Mouse (Mus musculus) hindbrain, embryonic 15.5 days (tissue): ENCODE measurements around the gene Diaph3. TPM values are rescaled to one million over a fixed set of nuclear protein-coding genes. Genes with fewer than 3 reads are reported as not detected.
"Not testable (repeated sequence)": the region's sequence is repeated elsewhere in the genome, so short reads cannot be mapped to it uniquely, and the experiment has no call there.

ENCODE experiments used
- ATAC-seq: fragments of 200-750 bp; cut with Nextera tagmentation; 2 replicates; pipeline ENCODE4 v1.8.0; 2017; ENCODE audit warnings: low read depth, moderate number of reproducible peaks, moderate TSS enrichment; ENCODE audit not compliant: low FRiP score
- H3K27ac ChIP-seq: fragments of 300-500 bp; sonication (generic); replicated peaks from 2 replicates; pipeline ENCODE4 v1.5.1; 2015; ENCODE audit warnings: mild to moderate bottlenecking, inconsistent platforms
- H3K27me3 ChIP-seq: fragments of 300-500 bp; sonication (generic); 2 replicates; pipeline ENCODE4 v1.6.1; 2015; ENCODE audit warnings: control low read depth, inconsistent platforms
- H3K36me3 ChIP-seq: fragments of 300-500 bp; sonication (generic); 2 replicates; pipeline ENCODE4 v1.6.1; 2015; ENCODE audit warnings: control low read depth, inconsistent platforms
- H3K4me1 ChIP-seq: fragments of 300-500 bp; sonication (generic); replicated peaks from 2 replicates; pipeline ENCODE4 v1.6.1; 2015; ENCODE audit warnings: control low read depth, inconsistent platforms
- H3K4me2 ChIP-seq: fragments of 300-500 bp; sonication (generic); 2 replicates; pipeline ENCODE4 v1.6.1; 2015; ENCODE audit warnings: moderate library complexity, mild to moderate bottlenecking, inconsistent platforms
- H3K4me3 ChIP-seq: fragments of 300-500 bp; sonication (generic); 2 replicates; pipeline ENCODE4 v1.5.1; 2015; ENCODE audit warnings: mild to moderate bottlenecking, inconsistent platforms
- H3K9ac ChIP-seq: fragments of 300-500 bp; sonication (generic); 2 replicates; pipeline ENCODE4 v1.6.1; 2015; ENCODE audit warnings: inconsistent platforms
- H3K9me3 ChIP-seq: fragments of 300-500 bp; sonication (generic); 2 replicates; pipeline ENCODE4 v1.6.1; 2016; ENCODE audit warnings: control low read depth, inconsistent platforms
- WGBS: fragments of 180-500 bp; shearing (Covaris S2); methylation state at CpG from one replicate; pipeline ENCODE4 v1.1.7; 2015; 5-methylcytosine and 5-hydroxymethylcytosine counted together
- polyA plus RNA-seq: library from polyadenylated mRNA; unstranded; fragments of >200 nt; fragmentation: Nextera tagmentation; extraction: Ambion mirVana; gene quantifications from 2 replicates; pipeline ENCODE4 v1.2.1, GENCODE M21; 2015

Diaph3 gene
- polyA plus RNA-seq, 1 experiment from 2014 or later, result 3.7 TPM

GRCm38 (mm10) chr14:87123091-87123490 lies 17.9 kb downstream of the Diaph3 start:
- H3K4me1 ChIP-seq, result no peaks in the 10 kb centered on the region
- ATAC-seq, result no peak
- 92% methylated on average over 15 of the region's 15 CpGs for WGBS
- H3K4me3 ChIP-seq, result no peak overlapping the region
- H3K27me3 ChIP-seq, result no peaks in the 10 kb centered on the region
- H3K9ac ChIP-seq, result no peak overlapping the region
- H3K36me3 ChIP-seq, result no peaks in the 10 kb centered on the region
- no peak overlapping the region for H3K27ac ChIP-seq
- no peak overlapping the region for H3K4me2 ChIP-seq
- H3K9me3 ChIP-seq, result no peaks in the 10 kb centered on the region

GRCm38 (mm10) chr14:87121868-87122267 lies 19.2 kb downstream of the Diaph3 start:
- H3K27me3 ChIP-seq, result no peaks in the 10 kb centered on the region
- ATAC-seq, result no peak
- no peaks in the 10 kb centered on the region for H3K9me3 ChIP-seq
- H3K36me3 ChIP-seq, result no peaks in the 10 kb centered on the region
- WGBS, result 75% methylated on average over 6 of the region's 6 CpGs
- H3K4me2 ChIP-seq, result no peak overlapping the region
- no peaks in the 10 kb centered on the region for H3K4me1 ChIP-seq
- H3K9ac ChIP-seq, result no peak overlapping the region
- H3K27ac ChIP-seq, result no peak overlapping the region
- H3K4me3 ChIP-seq, result no peak overlapping the region

GRCm38 (mm10) chr14:87110634-87111033 lies 30.4 kb downstream of the Diaph3 start:
- Histone ChIP-seq H3K27ac (no peak overlapping the region), H3K9ac (no peak overlapping the region), H3K4me3 (no peak overlapping the region), H3K9me3 (no peaks in the 10 kb centered on the region), H3K36me3 (no peaks in the 10 kb centered on the region), H3K4me2 (no peak overlapping the region), H3K4me1 (no peaks in the 10 kb centered on the region), H3K27me3 (no peaks in the 10 kb centered on the region)
- ATAC-seq, result no peak
- 29% methylated on average over 2 of the region's 2 CpGs for WGBS

- H3K27ac ChIP-seq, result no peak overlapping the region
- 100% methylated on average over 1 of the region's 1 CpGs for WGBS
- no peaks in the 10 kb centered on the region for H3K9me3 ChIP-seq
- no peak overlapping the region for H3K4me3 ChIP-seq
- H3K4me1 ChIP-seq, result no peaks in the 10 kb centered on the region
- no peak overlapping the region for H3K4me2 ChIP-seq
- no peak overlapping the region for H3K9ac ChIP-seq
- no peak for ATAC-seq
- H3K27me3 ChIP-seq, result no peaks in the 10 kb centered on the region
- H3K36me3 ChIP-seq, result no peaks in the 10 kb centered on the region
These were observed 41.5 kb downstream of the Diaph3 start for GRCm38 (mm10) chr14:87099380-87100088.

- H3K27me3 ChIP-seq, result no peaks in the 10 kb centered on the region
- WGBS, result 80% methylated on average over 2 of the region's 2 CpGs
- no peak for ATAC-seq
- no peak overlapping the region for H3K27ac ChIP-seq
- no peaks in the 10 kb centered on the region for H3K36me3 ChIP-seq
- no peaks in the 10 kb centered on the region for H3K4me1 ChIP-seq
- H3K9me3 ChIP-seq, result no peaks in the 10 kb centered on the region
- H3K9ac ChIP-seq, result no peak overlapping the region
- no peak overlapping the region for H3K4me2 ChIP-seq
- H3K4me3 ChIP-seq, result no peak overlapping the region
These were observed 42.9 kb downstream of the Diaph3 start for GRCm38 (mm10) chr14:87098093-87098492.

- Histone ChIP-seq H3K9me3 (no peaks in the 10 kb centered on the region), H3K4me3 (no peak overlapping the region), H3K36me3 (no peaks in the 10 kb centered on the region), H3K9ac (no peak overlapping the region), H3K27ac (no peak overlapping the region), H3K4me2 (no peak overlapping the region), H3K27me3 (no peaks in the 10 kb centered on the region), H3K4me1 (no peaks in the 10 kb centered on the region)
- WGBS, result 91% methylated on average over 3 of the region's 3 CpGs
- ATAC-seq, result no peak
These were observed 49.5 kb downstream of the Diaph3 start for GRCm38 (mm10) chr14:87091522-87091921.

GRCm38 (mm10) chr14:87091108-87091507 lies 49.9 kb downstream of the Diaph3 start:
- H3K4me1 ChIP-seq, result no peaks in the 10 kb centered on the region
- no peaks in the 10 kb centered on the region for H3K9me3 ChIP-seq
- H3K9ac ChIP-seq, result no peak overlapping the region
- H3K27me3 ChIP-seq, result no peaks in the 10 kb centered on the region
- H3K27ac ChIP-seq, result no peak overlapping the region
- no peak overlapping the region for H3K4me3 ChIP-seq
- H3K36me3 ChIP-seq, result no peaks in the 10 kb centered on the region
- ATAC-seq, result no peak
- no peak overlapping the region for H3K4me2 ChIP-seq
- 85% methylated on average over 5 of the region's 5 CpGs for WGBS

- no peak overlapping the region for H3K4me3 ChIP-seq
- H3K4me1 ChIP-seq, result no peaks in the 10 kb centered on the region
- no peak overlapping the region for H3K4me2 ChIP-seq
- no peak for ATAC-seq
- no peaks in the 10 kb centered on the region for H3K9me3 ChIP-seq
- H3K9ac ChIP-seq, result no peak overlapping the region
- H3K27me3 ChIP-seq, result no peaks in the 10 kb centered on the region
- WGBS, result 84% methylated on average over 4 of the region's 4 CpGs
- no peaks in the 10 kb centered on the region for H3K36me3 ChIP-seq
- H3K27ac ChIP-seq, result no peak overlapping the region
These were observed 52.1 kb downstream of the Diaph3 start for GRCm38 (mm10) chr14:87088928-87089327.

GRCm38 (mm10) chr14:87088456-87088855 lies 52.6 kb downstream of the Diaph3 start:
- 86% methylated on average over 5 of the region's 5 CpGs for WGBS
- no peak for ATAC-seq
- H3K27me3 ChIP-seq, result no peaks in the 10 kb centered on the region
- no peak overlapping the region for H3K27ac ChIP-seq
- H3K36me3 ChIP-seq, result no peaks in the 10 kb centered on the region
- no peak overlapping the region for H3K4me3 ChIP-seq
- H3K4me2 ChIP-seq, result no peak overlapping the region
- H3K4me1 ChIP-seq, result no peaks in the 10 kb centered on the region
- no peaks in the 10 kb centered on the region for H3K9me3 ChIP-seq
- no peak overlapping the region for H3K9ac ChIP-seq

GRCm38 (mm10) chr14:87087996-87088395 lies 53.0 kb downstream of the Diaph3 start:
- 95% methylated on average over 1 of the region's 1 CpGs for WGBS
- Histone ChIP-seq H3K27ac (no peak overlapping the region), H3K4me1 (no peaks in the 10 kb centered on the region), H3K36me3 (no peaks in the 10 kb centered on the region), H3K4me2 (no peak overlapping the region), H3K27me3 (no peaks in the 10 kb centered on the region), H3K9ac (no peak overlapping the region), H3K4me3 (no peak overlapping the region), H3K9me3 (no peaks in the 10 kb centered on the region)
- no peak for ATAC-seq

GRCm38 (mm10) chr14:87084906-87085305 lies 56.1 kb downstream of the Diaph3 start:
- not testable (repeated sequence) for H3K36me3 ChIP-seq, H3K27ac ChIP-seq, H3K9me3 ChIP-seq, H3K4me1 ChIP-seq, H3K9ac ChIP-seq, H3K4me3 ChIP-seq, H3K4me2 ChIP-seq, ATAC-seq, H3K27me3 ChIP-seq
- 76% methylated on average over 8 of the region's 8 CpGs for WGBS

GRCm38 (mm10) chr14:87083911-87084310 lies 57.1 kb downstream of the Diaph3 start:
- ATAC-seq, result no peak
- Histone ChIP-seq H3K9me3 (no peaks in the 10 kb centered on the region), H3K9ac (no peak overlapping the region), H3K4me3 (no peak overlapping the region), H3K27me3 (no peaks in the 10 kb centered on the region), H3K4me2 (no peak overlapping the region), H3K4me1 (no peaks in the 10 kb centered on the region), H3K36me3 (no peaks in the 10 kb centered on the region), H3K27ac (no peak overlapping the region)
- 56% methylated on average over 6 of the region's 6 CpGs for WGBS

- WGBS, result 100% methylated on average over 2 of the region's 2 CpGs
- ATAC-seq, result no peak
- H3K4me2 ChIP-seq, result no peak overlapping the region
- no peak overlapping the region for H3K4me3 ChIP-seq
- no peak overlapping the region for H3K9ac ChIP-seq
- H3K36me3 ChIP-seq, result no peaks in the 10 kb centered on the region
- H3K9me3 ChIP-seq, result no peaks in the 10 kb centered on the region
- H3K4me1 ChIP-seq, result no peaks in the 10 kb centered on the region
- no peaks in the 10 kb centered on the region for H3K27me3 ChIP-seq
- H3K27ac ChIP-seq, result no peak overlapping the region
These were observed 61.3 kb downstream of the Diaph3 start for GRCm38 (mm10) chr14:87079725-87080124.
